Mouse (Mus musculus) testis, adult 2 months (tissue): ENCODE data around the gene Cish.

ENCODE experiments used
- CTCF ChIP-seq: fragments of 200-500 bp; IDR thresholded peaks from 2 replicates; pipeline ENCODE4 v1.5.1; 2012; ENCODE audit warnings: low read depth, mild to moderate bottlenecking, inconsistent platforms, low read length, moderate library complexity; ENCODE audit not compliant: control insufficient read depth, insufficient read depth, insufficient replicate concordance
- POLR2A ChIP-seq: fragments of 200-500 bp; IDR thresholded peaks from 2 replicates; pipeline ENCODE4 v1.6.1; 2012; ENCODE audit warnings: low read depth, mild to moderate bottlenecking, inconsistent platforms, low read length, moderate library complexity; ENCODE audit not compliant: control insufficient read depth

GRCm38 (mm10) chr9:107335909-107336308, 40.1 kb downstream of the Cish start:
- TF ChIP-seq CTCF, result peak; percentile 79; the same call in 1 of the 2 replicates
- no peak for TF ChIP-seq POLR2A
